Mouse (Mus musculus) MEL (cell line): ENCODE data around the gene Gstcd.

Experiments used
- CTCF ChIP-seq, 3 experiments: IDR thresholded peaks in 2 of 3; conservative IDR thresholded peaks in 1 of 3; 2 replicates each; pipeline ENCODE4 v1.5.1; 2011 to 2012; ENCODE audit warnings: low read length in 3 of 3, low read depth in 2 of 3, mild to moderate bottlenecking in 2 of 3, improper control_type of control experiment in 1 of 3, inconsistent platforms in 1 of 3, mixed read lengths in 1 of 3, moderate library complexity in 1 of 3; ENCODE audit not compliant: control insufficient read depth in 1 of 3, insufficient read depth in 1 of 3, poor library complexity in 1 of 3, severe bottlenecking in 1 of 3
- GATA1 ChIP-seq: IDR thresholded peaks from 2 replicates; pipeline ENCODE4 v1.6.1; 2011; ENCODE audit warnings: low read depth, low read length, improper control_type of control experiment
- MAX ChIP-seq: IDR thresholded peaks from 2 replicates; pipeline ENCODE4 v1.6.1; 2011; ENCODE audit warnings: low read length, improper control_type of control experiment
- MEF2A ChIP-seq: IDR thresholded peaks from 2 replicates; pipeline ENCODE4 v1.6.1; 2014; ENCODE audit warnings: low read depth, mild to moderate bottlenecking, inconsistent platforms, low read length, improper control_type of control experiment; ENCODE audit not compliant: poor library complexity, insufficient replicate concordance, severe bottlenecking; ENCODE audit errors: extremely low read depth
- MXI1 ChIP-seq: IDR thresholded peaks from 2 replicates; pipeline ENCODE4 v1.6.1; 2011; ENCODE audit warnings: mild to moderate bottlenecking, low read depth, low read length, improper control_type of control experiment
- NELFE ChIP-seq: IDR thresholded peaks from 2 replicates; pipeline ENCODE4 v1.6.1; 2011; ENCODE audit warnings: low read depth, low read length, improper control_type of control experiment
- POLR2A ChIP-seq, 2 experiments: IDR thresholded peaks; 2 replicates each; pipeline ENCODE4 v1.6.1; 2011 to 2012; ENCODE audit warnings: low read length in 2 of 2, mild to moderate bottlenecking in 2 of 2, control low read depth in 1 of 2, improper control_type of control experiment in 1 of 2, low read depth in 1 of 2, moderate library complexity in 1 of 2; ENCODE audit not compliant: control insufficient read depth in 1 of 2, insufficient read depth in 1 of 2, poor library complexity in 1 of 2
- POLR2AphosphoS5 ChIP-seq: IDR thresholded peaks from 2 replicates; pipeline ENCODE4 v1.6.1; 2012; ENCODE audit warnings: low read depth, borderline replicate concordance, mild to moderate bottlenecking, inconsistent platforms, low read length, moderate library complexity, mixed read lengths
- SMC3 ChIP-seq: IDR thresholded peaks from 2 replicates; pipeline ENCODE4 v1.6.1; 2011; ENCODE audit warnings: low read depth, low read length, improper control_type of control experiment
- TCF12 ChIP-seq: IDR thresholded peaks from 2 replicates; pipeline ENCODE4 v1.6.1; 2014; ENCODE audit warnings: low read depth, mild to moderate bottlenecking, inconsistent platforms, low read length, improper control_type of control experiment, moderate library complexity
- ZKSCAN1 ChIP-seq: IDR thresholded peaks from 2 replicates; pipeline ENCODE4 v1.6.1; 2012; ENCODE audit warnings: low read depth, mild to moderate bottlenecking, inconsistent platforms, low read length, improper control_type of control experiment, moderate library complexity

- no peak for TF ChIP-seq MEF2A
- TF ChIP-seq MXI1, result no peak
- TF ChIP-seq POLR2AphosphoS5, result no peak
- TF ChIP-seq CTCF (IDR thresholded peaks at IDR 0.05 in 2 of 3, conservative IDR thresholded peaks at IDR 0.05 in 1 of 3; ENCODE audit: control insufficient read depth in 1 of 3, insufficient read depth in 1 of 3, low read depth in 2 of 3, low read length in 3 of 3, poor library complexity in 1 of 3, severe bottlenecking in 1 of 3), result no peak
- no peak for TF ChIP-seq GATA1
- TF ChIP-seq POLR2A (IDR thresholded peaks at IDR 0.05; ENCODE audit: control insufficient read depth in 1 of 2, insufficient read depth in 1 of 2, low read depth in 1 of 2, low read length in 2 of 2, poor library complexity in 1 of 2), result no peak
- TF ChIP-seq SMC3, result no peak
- no peak for TF ChIP-seq MAX
- no peak for TF ChIP-seq TCF12
- TF ChIP-seq ZKSCAN1, result no peak
- no peak for TF ChIP-seq NELFE
Measured at GRCm38 (mm10) chr3:132995172-132995903, 96.5 kb downstream of the Gstcd start.
